Comparison of ENCODE assay signal across 10 mouse cellular contexts in genomic region chr13:20433221-20433858, GRCm38 (mm10).
DNase-seq lines count a peak whose midpoint lies in the region; ATAC-seq lines count a peak whose summit lies in the region.
"Had no signal": no experiment of that assay in that cellular context is flagged by ENCODE, and none has a peak within 500 bp of the region (broad histone marks: within the 10 kb centered on the region; RNA-seq: fewer than 3 reads in every experiment).

No protein-coding gene starts in this region.

- no peaks in the 10 kb centered on the region for H3K27me3 ChIP-seq in forebrain, embryonic 14.5 days (replicated peaks; ENCODE audit: control insufficient read depth, insufficient read depth, low read length)
- H3K27me3 ChIP-seq in forebrain, embryonic 15.5 days = no peaks in the 10 kb centered on the region
- no peaks in the 10 kb centered on the region for H3K27me3 ChIP-seq in heart, embryonic 15.5 days
- no peaks in the 10 kb centered on the region for H3K27me3 ChIP-seq in forebrain, embryonic 11.5 days (ENCODE audit: control insufficient read depth, insufficient read depth, low read length)

- 57% methylated on average over 4 of the region's 4 CpGs for WGBS in forebrain, embryonic 14.5 days
- WGBS in forebrain, embryonic 15.5 days = 61% methylated on average over 4 of the region's 4 CpGs
- WGBS in heart, embryonic 15.5 days = 30% methylated on average over 4 of the region's 4 CpGs
- WGBS in forebrain, embryonic 11.5 days = 71% methylated on average over 4 of the region's 4 CpGs

- no peak for ATAC-seq in forebrain, embryonic 14.5 days
- ATAC-seq in forebrain, embryonic 15.5 days (replicated peaks) = no peak
- ATAC-seq in heart, embryonic 15.5 days (replicated peaks; ENCODE audit: insufficient number of reproducible peaks, insufficient read depth, low FRiP score, low read depth) = peak; percentile 71; the same call in 1 of the 2 replicates
- no peak for ATAC-seq in forebrain, embryonic 11.5 days (replicated peaks; ENCODE audit: low FRiP score)
- ATAC-seq: midbrain, embryonic 16.5 days had no signal

- H3K4me2 ChIP-seq in forebrain, embryonic 14.5 days (ENCODE audit: low read length) = no peak overlapping the region
- H3K4me2 ChIP-seq in forebrain, embryonic 15.5 days (replicated peaks) = no peak overlapping the region
- peak overlapping the region; percentile 4; the same call in 1 of the 2 replicates for H3K4me2 ChIP-seq in heart, embryonic 15.5 days
- H3K4me2 ChIP-seq in forebrain, embryonic 11.5 days (ENCODE audit: low read depth, low read length, severe bottlenecking) = no peak overlapping the region

- H3K4me3 ChIP-seq in forebrain, embryonic 14.5 days (ENCODE audit: low read depth, low read length) = no peak overlapping the region
- no peak overlapping the region for H3K4me3 ChIP-seq in forebrain, embryonic 15.5 days
- no peak overlapping the region for H3K4me3 ChIP-seq in heart, embryonic 15.5 days
- no peak overlapping the region for H3K4me3 ChIP-seq in forebrain, embryonic 11.5 days (ENCODE audit: low read depth, low read length)
- H3K4me3 ChIP-seq: layer of hippocampus, adult 2 months had no signal

- no peak overlapping the region for H3K9ac ChIP-seq in forebrain, embryonic 14.5 days (ENCODE audit: low read length)
- no peak overlapping the region for H3K9ac ChIP-seq in forebrain, embryonic 15.5 days (replicated peaks)
- no peak overlapping the region for H3K9ac ChIP-seq in heart, embryonic 15.5 days
- H3K9ac ChIP-seq in forebrain, embryonic 11.5 days (ENCODE audit: low read length) = no peak overlapping the region

- peaks cover 3% of the 10 kb centered on the region; the same call in 1 of the 2 replicates for H3K4me1 ChIP-seq in forebrain, embryonic 14.5 days (ENCODE audit: control insufficient read depth, insufficient read depth, low read length)
- no peaks in the 10 kb centered on the region; the same call in 1 of the 2 replicates for H3K4me1 ChIP-seq in forebrain, embryonic 15.5 days
- H3K4me1 ChIP-seq in heart, embryonic 15.5 days (replicated peaks) = peaks cover 12% of the 10 kb centered on the region
- no peaks in the 10 kb centered on the region for H3K4me1 ChIP-seq in forebrain, embryonic 11.5 days (replicated peaks; ENCODE audit: control insufficient read depth, insufficient read depth, low read length)

- no peak overlapping the region for H3K27ac ChIP-seq in forebrain, embryonic 14.5 days (ENCODE audit: low read depth, low read length)
- no peak overlapping the region for H3K27ac ChIP-seq in forebrain, embryonic 15.5 days (replicated peaks)
- H3K27ac ChIP-seq in heart, embryonic 15.5 days = peak overlapping the region; percentile 77
- H3K27ac ChIP-seq in forebrain, embryonic 11.5 days (ENCODE audit: low read depth, low read length) = no peak overlapping the region
- H3K27ac ChIP-seq: layer of hippocampus, adult 2 months had no signal

- DNase-seq in forebrain, embryonic 14.5 days (ENCODE audit: low spot score) = peak; percentile 5
- peak; percentile 54 for DNase-seq in MN1 (ENCODE audit: low spot score)
- DNase-seq in left cerebral cortex, postnatal 36 days (ENCODE audit: low spot score in 2 of 2) = peak; percentile 13 to 28
- no peak for DNase-seq in forebrain, embryonic 11.5 days (ENCODE audit: low spot score)
- no peak for DNase-seq in gastrocnemius, postnatal 14 days
- no peak for DNase-seq in cerebellum, adult 18-20 months

- H3K36me3 ChIP-seq in forebrain, embryonic 14.5 days (ENCODE audit: control insufficient read depth, insufficient read depth, low read length) = no peaks in the 10 kb centered on the region
- no peaks in the 10 kb centered on the region for H3K36me3 ChIP-seq in forebrain, embryonic 15.5 days
- H3K36me3 ChIP-seq in heart, embryonic 15.5 days = no peaks in the 10 kb centered on the region
- H3K36me3 ChIP-seq in forebrain, embryonic 11.5 days (ENCODE audit: control insufficient read depth, insufficient read depth, low read length) = no peaks in the 10 kb centered on the region

- intact Hi-C loops in left cerebral cortex, postnatal 36 days (cut with DNase I) = no loop called here
- intact Hi-C loops in gastrocnemius, postnatal 14 days (cut with DNase I; ENCODE audit: low total_unique reads) = no loop called here

- H3K9me3 ChIP-seq in forebrain, embryonic 14.5 days (replicated peaks; ENCODE audit: control insufficient read depth, low read length) = no peaks in the 10 kb centered on the region
- no peaks in the 10 kb centered on the region for H3K9me3 ChIP-seq in forebrain, embryonic 15.5 days
- H3K9me3 ChIP-seq in heart, embryonic 15.5 days (replicated peaks) = no peaks in the 10 kb centered on the region
- no peaks in the 10 kb centered on the region for H3K9me3 ChIP-seq in forebrain, embryonic 11.5 days (ENCODE audit: control insufficient read depth, low read length)

Comparison
In these comparisons a context has a peak if more than half of its experiments do, and no peak if none do; other contexts are left out.
1. DNase-seq: peak in forebrain, embryonic 14.5 days (single experiment), MN1 (single experiment) and left cerebral cortex, postnatal 36 days (2 of 2); none in forebrain, embryonic 11.5 days (single experiment), gastrocnemius, postnatal 14 days (single experiment) and cerebellum, adult 18-20 months (0 of 2).